Mouse (Mus musculus): Measurements from ENCODE around the gene Gpr162. TPM values are rescaled to one million over a fixed set of nuclear protein-coding genes. Genes with fewer than 3 reads are reported as not detected.
"Not testable (repeated sequence)": the region's sequence is repeated elsewhere in the genome, so short reads cannot be mapped to it uniquely, and the experiment has no call there.

The Gpr162 gene
- polyA plus RNA-seq, 1 experiment from 2014 or later: 11.3 TPM

- Histone ChIP-seq H3K27ac (peak overlapping the region; percentile 84), H3K9ac (peak overlapping the region; percentile 79)
These were observed 49.3 kb downstream of the Gpr162 start for GRCm38 (mm10) chr6:124814448-124814847.

DNA sequence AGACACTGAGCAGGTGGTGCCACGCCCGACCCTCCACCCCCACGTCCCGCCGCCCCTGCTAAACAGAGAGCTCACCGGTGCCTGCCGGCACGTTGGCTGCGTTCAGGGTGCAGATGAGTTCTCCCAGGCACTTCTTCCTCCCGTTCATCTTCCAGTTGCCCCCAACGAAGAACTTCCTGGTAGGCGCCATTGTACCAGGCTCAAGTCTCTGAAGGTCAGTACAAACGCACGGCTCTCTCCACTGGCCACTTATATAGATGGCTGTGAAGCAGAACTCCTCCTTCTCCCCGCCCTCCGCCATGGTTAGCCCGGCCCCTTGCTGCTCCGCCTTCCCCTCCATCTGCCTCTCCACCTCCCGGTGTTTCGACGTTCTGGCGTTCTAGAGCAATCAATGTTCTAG is 49.9 kb downstream of the Gpr162 start, which contains the start of gene Tpi1:
Tpi1 (minus strand) TSS at position 364 of the 400 bp plus-strand sequence.
- Histone ChIP-seq H3K4me2 (replicated peaks) (peak within 1 kb of the TSS; percentile 89), H3K27ac (peak within 1 kb of the TSS; percentile 84), H3K36me3 (peaks cover 54% of the 10 kb centered on the region), H3K9me3 (replicated peaks) (no peaks in the 10 kb centered on the region), H3K27me3 (no peaks in the 10 kb centered on the region), H3K4me3 (peak within 1 kb of the TSS; percentile 69), H3K9ac (peak within 1 kb of the TSS; percentile 79), H3K4me1 (peaks cover 38% of the 10 kb centered on the region)
- ATAC-seq (ENCODE audit: low FRiP score): peak; percentile 84
- 0% methylated on average over 22 of the region's 22 CpGs for WGBS

More at GRCm38 (mm10) chr6:124814448-124814847, 49.3 kb downstream of the Gpr162 start:
- Histone ChIP-seq H3K4me3 (peak overlapping the region; percentile 69), H3K36me3 (peaks cover 59% of the 10 kb centered on the region), H3K4me2 (replicated peaks) (peak overlapping the region; percentile 89), H3K4me1 (peaks cover 33% of the 10 kb centered on the region), H3K9me3 (replicated peaks) (no peaks in the 10 kb centered on the region), H3K27me3 (no peaks in the 10 kb centered on the region)
- ATAC-seq (ENCODE audit: low FRiP score): peak; percentile 53
- 48% methylated on average over 8 of the region's 8 CpGs for WGBS

DNA sequence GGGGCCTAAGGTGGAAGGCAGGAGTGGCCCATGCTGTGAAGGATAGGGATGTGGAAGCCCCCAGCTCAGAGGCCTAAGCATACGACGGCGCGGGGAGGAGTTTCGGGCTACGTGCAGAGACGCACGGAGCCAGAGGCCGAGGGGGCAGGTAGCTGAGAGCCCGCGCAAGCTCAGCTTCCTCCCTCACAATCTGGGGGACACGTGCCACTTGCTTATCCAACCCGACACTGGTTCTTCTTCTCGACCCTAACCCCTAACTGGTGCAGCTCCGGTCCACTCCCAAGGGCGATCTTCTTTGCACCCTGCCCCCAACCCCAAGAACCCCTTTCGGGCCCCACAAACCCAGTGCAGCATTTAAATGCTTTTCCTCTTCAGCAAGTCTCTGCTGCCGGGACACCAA is 50.3 kb downstream of the Gpr162 start:
- Histone ChIP-seq H3K4me2 (replicated peaks) (peak overlapping the region; percentile 89), H3K27ac (peak overlapping the region; percentile 84), H3K9me3 (replicated peaks) (no peaks in the 10 kb centered on the region), H3K27me3 (no peaks in the 10 kb centered on the region), H3K36me3 (peaks cover 49% of the 10 kb centered on the region), H3K9ac (peak overlapping the region; percentile 79), H3K4me3 (peak overlapping the region; percentile 69), H3K4me1 (peaks cover 41% of the 10 kb centered on the region)
- under 1% methylated on average over 18 of the region's 18 CpGs for WGBS
- ATAC-seq (ENCODE audit: low FRiP score): peak; percentile 69

DNA sequence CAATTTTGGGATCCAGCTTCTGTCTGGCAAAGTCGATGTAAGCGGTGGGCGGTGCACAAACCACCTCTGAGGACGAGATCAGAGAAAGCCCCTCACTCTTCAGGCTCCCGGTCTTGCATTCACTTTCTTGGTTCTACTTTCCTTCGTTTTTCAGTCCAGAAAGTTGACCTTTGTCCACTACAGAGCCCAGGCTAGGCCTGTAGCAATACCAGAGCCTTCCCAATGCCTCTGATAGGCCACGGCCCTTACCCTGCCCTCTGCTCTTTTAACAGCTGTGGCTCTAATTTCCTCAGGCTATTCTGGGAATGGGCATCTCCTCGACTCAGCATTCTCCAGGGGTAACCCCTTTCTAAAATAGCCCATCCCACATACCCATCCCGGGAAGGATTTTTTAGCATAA is 50.9 kb downstream of the Gpr162 start:
- Histone ChIP-seq H3K4me1 (peaks cover 46% of the 10 kb centered on the region), H3K4me2 (replicated peaks) (peak overlapping the region; percentile 89), H3K9me3 (replicated peaks) (no peaks in the 10 kb centered on the region), H3K27ac (peak overlapping the region; percentile 84), H3K36me3 (peaks cover 43% of the 10 kb centered on the region), H3K4me3 (peak overlapping the region; percentile 69), H3K27me3 (no peaks in the 10 kb centered on the region), H3K9ac (peak overlapping the region; percentile 79)
- no peak for ATAC-seq (ENCODE audit: low FRiP score)
- WGBS: 15% methylated on average over 9 of the region's 9 CpGs

DNA sequence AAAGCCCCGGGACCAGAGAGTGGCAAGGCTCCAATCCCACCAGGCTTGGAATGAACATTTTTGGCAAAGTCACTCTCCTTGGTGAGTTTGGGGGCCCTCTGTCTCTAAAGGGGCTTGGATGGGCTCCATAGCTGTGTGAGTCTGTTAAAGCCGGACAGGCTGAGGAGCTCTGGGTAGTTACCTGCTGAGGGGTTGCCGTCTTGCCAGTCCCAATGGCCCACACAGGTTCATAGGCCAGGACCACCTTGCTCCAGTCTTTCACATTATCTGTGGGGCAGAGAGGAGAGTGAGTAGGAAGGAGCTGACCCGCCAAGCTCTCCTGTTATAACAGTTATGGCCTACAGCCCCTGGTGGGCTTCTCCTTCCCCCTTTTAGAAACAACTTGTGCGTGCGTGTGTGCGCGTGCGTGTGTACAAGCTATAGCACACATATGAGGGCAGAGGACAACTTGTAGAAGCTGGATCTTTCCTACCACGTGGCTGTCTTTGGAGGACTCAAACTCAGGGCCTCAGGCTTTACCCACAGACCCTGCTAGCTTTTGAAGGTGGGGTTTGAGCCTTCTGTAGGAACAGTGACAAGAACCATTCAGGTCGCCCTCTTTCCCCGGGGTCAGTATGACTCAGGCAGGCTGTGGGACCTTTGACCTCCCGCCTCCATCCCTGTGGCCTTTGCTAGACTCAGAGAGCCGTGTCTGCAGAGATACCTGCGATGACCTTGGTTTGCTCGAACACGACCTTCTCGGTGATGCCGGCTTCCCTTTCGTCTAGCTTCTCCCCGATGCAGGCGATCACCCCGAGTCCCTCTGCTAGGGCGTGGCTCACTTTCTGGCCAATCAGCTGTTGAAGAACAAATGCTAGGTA is 51.9 kb downstream of the Gpr162 start:
- peaks cover 46% of the 10 kb centered on the region for H3K4me1 ChIP-seq
- peak overlapping the region; percentile 79; the same call in 1 of the 2 replicates for H3K9ac ChIP-seq
- H3K4me3 ChIP-seq: peak overlapping the region; percentile 69
- H3K36me3 ChIP-seq: peaks cover 33% of the 10 kb centered on the region
- peak overlapping the region; percentile 7; the same call in 1 of the 2 replicates for H3K27ac ChIP-seq
- ATAC-seq (ENCODE audit: low FRiP score): no peak
- H3K27me3 ChIP-seq: no peaks in the 10 kb centered on the region
- H3K4me2 ChIP-seq (replicated peaks): peak overlapping the region; percentile 89
- WGBS: 86% methylated on average over 24 of the region's 24 CpGs
- H3K9me3 ChIP-seq (replicated peaks): no peaks in the 10 kb centered on the region

DNA sequence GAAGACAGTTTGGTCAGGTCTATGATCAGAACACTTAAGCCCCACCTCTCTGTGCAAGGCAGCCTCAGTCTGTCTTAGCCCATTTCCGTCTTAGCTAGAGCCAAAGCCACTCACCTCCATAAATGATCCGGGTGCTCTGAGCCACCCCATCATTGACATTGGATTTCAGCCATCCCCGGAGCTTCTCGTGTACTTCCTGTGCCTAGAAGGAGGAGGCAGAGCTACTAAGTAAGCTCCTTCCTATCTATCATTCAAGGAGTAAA is 52.4 kb downstream of the Gpr162 start:
- 81% methylated on average over 4 of the region's 4 CpGs for WGBS
- peaks cover 28% of the 10 kb centered on the region for H3K36me3 ChIP-seq
- no peaks in the 10 kb centered on the region for H3K9me3 ChIP-seq (replicated peaks)
- H3K27me3 ChIP-seq: no peaks in the 10 kb centered on the region
- no peak for ATAC-seq (ENCODE audit: low FRiP score)
- no peak overlapping the region for H3K4me2 ChIP-seq (replicated peaks)
- no peak overlapping the region for H3K27ac ChIP-seq
- H3K9ac ChIP-seq: no peak overlapping the region
- no peak overlapping the region for H3K4me3 ChIP-seq
- peaks cover 48% of the 10 kb centered on the region for H3K4me1 ChIP-seq

DNA sequence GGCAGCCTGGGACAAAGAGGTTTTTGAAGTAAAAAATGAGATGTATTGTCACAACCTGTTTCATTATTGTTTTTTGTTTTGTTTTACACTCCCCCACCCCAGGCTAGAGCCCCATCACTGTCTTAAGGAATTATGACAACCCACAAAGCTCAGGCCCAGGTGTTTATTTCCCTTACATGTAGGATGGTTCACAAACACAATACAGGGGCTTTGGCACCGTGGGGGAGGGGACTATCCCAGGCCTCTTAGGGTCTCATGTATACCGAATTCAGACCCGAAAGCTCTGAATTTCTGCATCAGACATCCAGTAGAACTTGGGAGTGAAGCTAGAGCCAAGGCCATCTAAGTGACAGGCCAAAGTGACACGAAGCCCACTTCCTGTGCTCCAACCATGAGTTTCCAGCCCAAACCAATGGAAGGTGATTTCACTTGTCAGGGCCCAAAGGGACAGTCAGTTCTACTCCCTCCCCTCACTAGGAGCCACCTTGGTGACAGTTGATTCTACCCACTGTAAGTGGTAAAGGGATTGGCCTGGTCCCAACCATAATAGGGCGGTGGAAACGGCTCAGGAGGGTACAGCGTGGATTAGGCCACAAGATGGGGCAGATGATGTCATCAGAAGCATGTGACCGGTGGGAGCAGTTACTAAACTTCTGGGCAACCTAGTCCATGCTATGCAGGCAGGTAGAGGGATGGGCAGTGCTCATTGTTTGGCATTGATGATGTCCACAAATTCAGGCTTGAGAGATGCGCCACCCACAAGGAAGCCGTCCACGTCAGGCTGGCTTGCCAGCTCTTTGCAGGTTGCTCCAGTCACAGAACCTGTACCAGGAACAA is 53.0 kb downstream of the Gpr162 start:
- H3K9ac ChIP-seq; ATAC-seq (ENCODE audit: low FRiP score); H3K4me2 ChIP-seq (replicated peaks); H3K27me3 ChIP-seq; H3K9me3 ChIP-seq (replicated peaks); H3K4me3 ChIP-seq; H3K27ac ChIP-seq: not testable (repeated sequence)
- peaks cover 52% of the 10 kb centered on the region for H3K4me1 ChIP-seq
- H3K36me3 ChIP-seq: peaks cover 22% of the 10 kb centered on the region
- 89% methylated on average over 11 of the region's 11 CpGs for WGBS

- Histone ChIP-seq H3K4me2 (replicated peaks) (peak overlapping the region; percentile 89), H3K4me3 (peak overlapping the region; percentile 54), H3K27me3 (no peaks in the 10 kb centered on the region), H3K27ac (peak overlapping the region; percentile 87), H3K9me3 (replicated peaks) (no peaks in the 10 kb centered on the region), H3K4me1 (peaks cover 57% of the 10 kb centered on the region), H3K36me3 (peaks cover 15% of the 10 kb centered on the region), H3K9ac (peak overlapping the region; percentile 63)
- ATAC-seq (ENCODE audit: low FRiP score): peak; percentile 2; the same call in 1 of the 2 replicates
- 41% methylated on average over 14 of the region's 14 CpGs for WGBS
These were observed 53.8 kb downstream of the Gpr162 start for GRCm38 (mm10) chr6:124809775-124810538.

DNA sequence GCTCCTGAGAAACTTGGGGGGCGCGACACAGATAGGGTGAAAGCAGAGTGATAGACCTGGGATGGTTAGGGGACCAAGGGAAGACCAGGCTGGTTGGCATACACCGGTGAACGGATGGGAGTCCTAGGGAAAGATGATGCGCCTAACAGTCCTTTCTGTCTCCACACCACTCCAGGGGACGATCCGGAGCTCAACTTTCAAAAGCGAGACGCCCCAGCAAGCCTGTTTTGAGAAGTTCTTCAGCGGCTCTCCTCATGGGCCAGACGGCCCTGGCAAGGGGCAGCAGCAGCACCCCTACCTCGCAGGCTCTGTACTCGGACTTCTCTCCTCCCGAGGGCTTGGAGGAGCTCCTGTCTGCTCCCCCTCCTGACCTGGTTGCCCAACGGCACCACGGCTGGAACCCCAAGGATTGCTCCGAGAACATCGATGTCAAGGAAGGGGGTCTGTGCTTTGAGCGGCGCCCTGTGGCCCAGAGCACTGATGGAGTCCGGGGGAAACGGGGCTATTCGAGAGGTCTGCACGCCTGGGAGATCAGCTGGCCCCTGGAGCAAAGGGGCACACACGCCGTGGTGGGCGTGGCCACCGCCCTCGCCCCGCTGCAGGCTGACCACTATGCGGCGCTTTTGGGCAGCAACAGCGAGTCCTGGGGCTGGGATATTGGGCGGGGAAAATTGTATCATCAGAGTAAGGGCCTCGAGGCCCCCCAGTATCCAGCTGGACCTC is 54.6 kb downstream of the Gpr162 start:
- peak; percentile 18 for ATAC-seq (ENCODE audit: low FRiP score)
- Histone ChIP-seq H3K4me1 (peaks cover 49% of the 10 kb centered on the region), H3K36me3 (peaks cover 14% of the 10 kb centered on the region), H3K27me3 (no peaks in the 10 kb centered on the region), H3K4me2 (replicated peaks) (peak overlapping the region; percentile 89), H3K9me3 (replicated peaks) (no peaks in the 10 kb centered on the region), H3K27ac (peak overlapping the region; percentile 87), H3K4me3 (peak overlapping the region; percentile 54), H3K9ac (peak overlapping the region; percentile 63)
- WGBS: under 1% methylated on average over 35 of the region's 35 CpGs
